Mouse (Mus musculus) heart, postnatal 36 days (tissue): ENCODE measurements at regions not wholly inside any gene's neighbourhood (a gene's known extent, or its start where the extent isn't known, plus 50 kb on each side); places are given as distances from the start of the nearest gene placed in this dataset.
A peak's percentile ranks its signal among the peaks of the same experiment; 100 is the strongest.

ENCODE experiments used
- DNase-seq, 2 experiments: peaks; one replicate each; pipeline ENCODE4 v3.0.0; 2021 to 2022
- intact Hi-C: fragments of 180-260 bp; cut with DNase I; formaldehyde crosslinking; loops from one replicate; pipeline ENCODE4 v1.15.1; 2025

DNA sequence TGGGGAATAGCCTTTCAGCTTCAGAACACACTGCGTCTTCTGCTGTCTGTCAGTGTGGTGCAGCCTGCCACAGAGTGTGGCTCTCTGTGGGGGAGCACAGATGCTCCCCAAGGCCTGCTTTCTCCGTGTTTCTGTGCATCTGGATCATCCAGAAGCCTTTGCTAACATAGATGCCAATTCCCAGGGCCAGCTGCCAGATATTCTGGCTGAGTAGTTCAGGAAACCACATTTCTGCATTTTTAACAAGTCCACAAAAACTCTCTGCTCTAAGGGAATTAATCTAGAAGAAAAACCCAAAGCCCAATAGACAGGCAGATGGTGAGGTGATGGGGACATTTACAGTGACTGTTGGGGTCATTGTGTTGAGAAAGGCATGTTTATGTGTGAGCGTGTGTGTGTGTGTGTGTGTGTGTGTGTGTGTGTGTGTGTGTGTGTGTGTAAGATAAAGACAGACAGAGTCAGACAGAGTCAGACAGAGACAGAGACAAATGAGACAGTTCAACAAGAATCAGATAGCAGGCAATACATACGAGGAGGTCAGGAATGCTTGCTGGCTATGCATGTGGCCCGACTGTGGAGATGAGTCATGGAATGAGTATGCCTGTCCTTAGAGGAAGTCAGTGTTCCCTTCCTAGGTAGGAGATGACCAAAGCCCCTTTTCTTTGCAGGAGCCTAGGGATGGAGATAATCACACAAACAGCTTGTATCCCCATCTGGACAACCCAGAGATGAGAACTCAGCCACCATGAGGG is 176.3 kb upstream of the Spaca1 start:
- peak; percentile 10 to 14 for DNase-seq
- intact Hi-C loops: no loop called here

GRCm38 (mm10) chr4:34226886-34227285 is 176.9 kb upstream of the Spaca1 start:
- intact Hi-C loops: no loop called here
- DNase-seq: no peak

DNA sequence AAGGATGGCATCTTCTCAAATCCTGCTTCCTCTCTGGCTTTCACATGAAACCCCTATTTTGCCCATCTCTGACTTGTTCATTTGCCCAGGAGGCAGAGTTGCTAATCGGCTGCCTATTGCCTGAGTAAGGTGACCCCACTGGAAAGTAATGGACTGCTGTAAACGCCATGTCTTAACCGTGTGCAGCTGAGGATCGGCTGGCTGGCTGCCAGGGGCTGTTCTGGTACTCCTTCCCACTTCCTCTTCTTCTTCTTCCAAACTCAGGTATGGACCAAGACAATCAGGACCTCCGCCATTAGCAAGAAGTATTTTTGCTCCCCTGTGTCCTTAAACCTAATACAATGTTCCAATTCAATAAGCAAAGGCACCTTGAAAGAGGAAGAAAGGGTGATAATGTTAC is 177.6 kb upstream of the Spaca1 start:
- no peak for DNase-seq
- intact Hi-C loops: no loop called here

GRCm38 (mm10) chr4:34231270-34231669 is 181.3 kb upstream of the Spaca1 start:
- peak in 1 of 2 experiments; percentile 32 for DNase-seq
- intact Hi-C loops: loop anchor here (1.0 kb wide), 1 partner anchor 835 kb away; no protein-coding TSS in a partner anchor

- DNase-seq: no peak
- intact Hi-C loops: no loop called here
These were observed 184.2 kb upstream of the Spaca1 start for GRCm38 (mm10) chr4:34234204-34234603.

DNA sequence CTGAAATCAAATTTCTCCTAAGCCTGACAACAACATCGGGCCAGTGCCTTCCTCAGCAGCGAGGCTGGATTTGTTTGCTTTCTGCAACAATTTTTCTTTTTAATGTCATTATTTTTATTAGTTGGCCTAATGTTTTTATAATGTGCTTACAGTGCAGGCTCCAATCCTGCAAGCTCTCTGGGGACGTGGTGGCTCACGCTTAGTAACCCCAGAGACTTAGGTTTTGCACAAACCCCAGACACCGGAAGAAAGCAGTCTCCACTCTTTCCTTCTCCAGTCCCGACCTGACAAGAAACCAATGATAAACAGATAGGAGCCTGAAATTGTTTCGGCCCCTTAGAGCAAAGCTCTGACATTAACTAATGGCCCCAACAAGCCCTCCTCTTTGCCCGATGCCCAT is 184.7 kb upstream of the Spaca1 start:
- intact Hi-C loops: no loop called here
- no peak for DNase-seq

DNA sequence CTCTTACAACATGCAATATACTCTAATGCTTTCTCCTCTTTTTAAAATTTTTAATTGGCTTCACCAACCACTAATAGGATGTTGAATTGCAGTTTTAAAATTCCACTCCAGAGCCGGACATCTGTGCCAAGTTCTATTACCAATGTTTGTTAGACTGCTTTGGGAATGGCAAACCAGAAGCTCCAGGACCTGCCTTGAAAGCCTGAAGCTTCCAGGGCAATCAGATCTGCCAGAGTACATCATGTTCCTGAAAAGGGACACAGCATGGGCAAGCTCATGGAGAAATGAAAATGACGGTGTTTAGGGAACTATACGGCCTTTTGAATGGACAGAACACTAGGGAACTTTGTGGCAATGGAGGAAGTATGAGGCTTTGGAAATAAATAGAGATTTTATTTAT is 187.8 kb upstream of the Spaca1 start:
- no peak for DNase-seq

GRCm38 (mm10) chr4:34239624-34240023 is 189.6 kb upstream of the Spaca1 start:
- DNase-seq: no peak
- intact Hi-C loops: no loop called here

More for the DNA sequence above, 187.8 kb upstream of the Spaca1 start:
- intact Hi-C loops: no loop called here

DNA sequence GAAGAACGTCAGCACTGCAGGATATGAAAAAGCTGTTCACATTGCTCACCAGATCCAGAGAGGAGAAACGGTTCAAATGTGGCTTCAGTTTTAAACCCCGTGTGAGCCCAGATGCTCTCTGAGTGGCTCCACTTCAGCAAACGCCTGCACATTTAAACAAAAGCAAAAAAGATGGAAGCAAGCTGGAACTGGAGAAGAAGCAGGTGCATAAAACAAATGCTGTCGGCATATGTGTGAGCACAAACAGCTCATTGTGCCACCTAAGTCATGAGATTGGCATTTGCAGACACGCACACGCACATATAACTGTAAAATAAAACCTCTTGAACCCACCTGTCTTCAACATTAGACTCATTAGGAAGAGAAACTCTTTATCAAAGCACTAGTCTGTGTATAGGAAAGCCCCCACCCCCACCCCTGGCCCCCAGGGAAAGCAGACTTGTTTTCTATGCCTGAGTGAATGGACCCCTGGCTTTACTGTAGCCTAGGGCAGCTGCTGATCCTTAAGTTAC is 191.1 kb upstream of the Spaca1 start:
- DNase-seq: no peak
- intact Hi-C loops: no loop called here

GRCm38 (mm10) chr4:34241673-34242072 is 191.7 kb upstream of the Spaca1 start:
- no peak for DNase-seq
- intact Hi-C loops: no loop called here

DNA sequence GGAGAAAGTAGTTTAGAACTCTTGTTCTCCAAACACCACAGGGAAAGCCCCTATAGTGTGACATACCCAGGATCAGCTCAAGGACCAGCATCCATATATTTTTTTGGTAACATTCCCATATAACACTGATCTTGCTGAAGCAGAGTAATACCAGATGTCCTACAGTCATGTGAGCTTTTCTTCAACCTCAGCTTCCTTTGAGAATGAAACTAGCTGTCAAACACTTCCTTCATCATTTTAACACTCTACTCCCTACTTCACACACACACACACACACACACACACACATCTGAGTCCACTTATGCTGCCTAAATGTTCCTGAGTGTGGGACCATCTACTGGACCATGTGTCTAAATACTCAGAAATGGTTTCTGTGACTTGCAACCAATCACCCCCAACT is 209.5 kb upstream of the Spaca1 start:
- intact Hi-C loops: no loop called here

GRCm38 (mm10) chr4:34260468-34260867 is 210.5 kb upstream of the Spaca1 start:
- DNase-seq: no peak
- intact Hi-C loops: no loop called here

More for the DNA sequence above, 209.5 kb upstream of the Spaca1 start:
- DNase-seq: no peak

DNA sequence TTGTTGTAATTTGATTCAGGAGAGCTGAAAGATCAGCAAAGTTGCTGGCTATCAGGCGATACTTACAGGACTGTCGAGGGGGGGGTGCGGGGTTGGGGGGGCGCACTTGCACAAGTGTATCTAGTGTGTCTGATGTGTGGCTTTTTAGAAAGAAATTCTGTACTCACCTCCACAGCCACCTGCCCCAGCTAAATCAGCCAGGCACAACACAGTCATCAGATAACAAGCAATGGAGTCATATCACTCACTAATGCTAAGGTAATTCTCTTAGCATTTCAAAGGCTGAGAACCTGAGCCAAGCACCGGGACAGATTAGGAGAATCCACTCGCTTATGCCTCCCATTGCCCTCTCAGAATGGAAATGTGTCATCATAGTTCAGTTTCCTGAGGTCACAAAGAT is 211.8 kb upstream of the Spaca1 start:
- no peak for DNase-seq
- intact Hi-C loops: no loop called here

- DNase-seq: no peak
- intact Hi-C loops: no loop called here
These were observed 214.4 kb upstream of the Spaca1 start for GRCm38 (mm10) chr4:34264431-34264830.

- DNase-seq: no peak
- intact Hi-C loops: no loop called here
These were observed 224.3 kb upstream of the Spaca1 start for GRCm38 (mm10) chr4:34274316-34274715.

- DNase-seq: no peak
- intact Hi-C loops: no loop called here
These were observed 225.4 kb upstream of the Spaca1 start for GRCm38 (mm10) chr4:34275372-34275771.

DNA sequence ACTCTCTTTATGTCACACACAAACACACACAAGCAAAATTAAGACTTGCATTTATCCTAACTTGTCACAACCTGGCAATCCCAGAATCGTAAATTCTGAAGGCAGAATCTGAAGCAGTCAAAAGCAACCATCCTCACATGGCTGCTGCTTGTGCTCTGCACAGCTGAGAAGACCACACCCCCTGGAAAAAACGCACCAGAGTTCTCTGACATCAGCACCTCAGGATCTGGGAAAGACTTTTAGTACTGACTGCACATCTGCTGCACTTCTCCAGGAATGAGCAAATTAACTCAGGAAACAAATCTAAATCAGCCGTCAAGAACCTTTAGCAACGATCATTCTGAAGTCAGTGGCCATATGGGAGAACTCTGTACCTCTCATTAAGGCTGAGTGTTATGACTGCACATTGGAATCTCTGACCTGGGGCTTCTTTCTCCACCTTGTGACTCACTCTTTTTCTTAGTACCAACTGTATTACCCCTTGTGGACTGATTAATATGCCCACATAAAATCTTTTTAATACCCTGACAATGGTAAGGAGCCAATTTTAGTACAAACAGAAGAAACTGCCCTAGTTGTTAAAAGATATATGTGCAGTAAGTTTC is 248.1 kb upstream of the Akirin2 start:
- intact Hi-C loops: no loop called here

DNA sequence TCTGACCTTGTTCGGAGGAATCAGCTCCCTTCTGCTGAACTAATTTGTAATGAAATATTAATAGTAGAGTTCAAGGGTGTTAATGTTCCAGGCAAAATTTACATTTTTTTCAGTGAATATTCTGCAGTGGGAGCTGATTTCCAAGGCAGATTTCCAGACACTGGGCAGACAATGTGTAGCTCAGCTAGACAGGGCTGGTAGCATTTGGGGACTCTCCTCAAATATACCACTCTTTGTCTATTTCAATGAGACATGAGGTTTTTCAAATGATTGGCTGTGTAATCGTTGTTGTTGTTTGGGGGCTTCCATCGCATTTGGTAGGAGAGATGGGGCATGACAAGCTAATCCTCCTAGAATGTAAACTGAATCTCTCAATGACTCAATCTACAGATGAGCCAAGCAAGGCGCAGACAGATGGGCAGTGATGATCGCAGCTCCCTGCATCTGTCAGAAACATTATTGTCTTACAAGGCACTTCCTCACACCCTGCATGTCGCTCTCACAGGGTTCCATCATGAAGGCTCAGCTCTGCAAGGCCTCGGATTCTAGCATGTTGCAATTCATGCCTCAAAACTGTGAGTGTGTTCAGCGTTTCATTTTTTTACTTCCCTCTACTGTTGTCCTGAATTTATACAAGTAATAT is 241.7 kb upstream of the Akirin2 start:
- no peak for DNase-seq
- intact Hi-C loops: no loop called here

More for the DNA sequence above, 248.1 kb upstream of the Akirin2 start:
- no peak for DNase-seq

- intact Hi-C loops: no loop called here
- DNase-seq: no peak
These were observed 240.6 kb upstream of the Akirin2 start for GRCm38 (mm10) chr4:34310061-34310642.

- intact Hi-C loops: no loop called here
- DNase-seq: no peak
These were observed 234.9 kb upstream of the Akirin2 start for GRCm38 (mm10) chr4:34315848-34316247.

- intact Hi-C loops: no loop called here
- DNase-seq: no peak
These were observed 227.9 kb upstream of the Akirin2 start for GRCm38 (mm10) chr4:34322841-34323240.
